Mouse (Mus musculus): ENCODE measurements around the gene Gfra1.

Gene Gfra1

GRCm38 (mm10) chr19:58455496-58456061 lies at the start of gene Gfra1:
Gfra1 (minus strand) TSS chr19:58455909.
- no peaks in the 10 kb centered on the region for H3K27me3 ChIP-seq (ENCODE audit: control insufficient read depth, insufficient read depth, low read length, poor library complexity, severe bottlenecking)
- no peaks in the 10 kb centered on the region for H3K36me3 ChIP-seq (ENCODE audit: control insufficient read depth, insufficient read depth, low read length, poor library complexity, severe bottlenecking)
- DNase-seq (ENCODE audit: low read depth, low spot score) = peak; percentile 50

GRCm38 (mm10) chr19:58500049-58500448 lies 44.3 kb upstream of the Gfra1 start:
- DNase-seq (ENCODE audit: low read depth, low spot score) = no peak
- Histone ChIP-seq H3K27me3 (ENCODE audit: control insufficient read depth, insufficient read depth, low read length, poor library complexity, severe bottlenecking) (no peaks in the 10 kb centered on the region), H3K36me3 (ENCODE audit: control insufficient read depth, insufficient read depth, low read length, poor library complexity, severe bottlenecking) (no peaks in the 10 kb centered on the region)

- no peaks in the 10 kb centered on the region for H3K36me3 ChIP-seq (ENCODE audit: control insufficient read depth, insufficient read depth, low read length, poor library complexity, severe bottlenecking)
- H3K27me3 ChIP-seq (ENCODE audit: control insufficient read depth, insufficient read depth, low read length, poor library complexity, severe bottlenecking) = no peaks in the 10 kb centered on the region
- DNase-seq (ENCODE audit: low read depth, low spot score) = no peak
Observed at GRCm38 (mm10) chr19:58499420-58499966, 43.8 kb upstream of the Gfra1 start.

GRCm38 (mm10) chr19:58497106-58497505 lies 41.4 kb upstream of the Gfra1 start:
- Histone ChIP-seq H3K36me3 (ENCODE audit: control insufficient read depth, insufficient read depth, low read length, poor library complexity, severe bottlenecking) (no peaks in the 10 kb centered on the region), H3K27me3 (ENCODE audit: control insufficient read depth, insufficient read depth, low read length, poor library complexity, severe bottlenecking) (no peaks in the 10 kb centered on the region)
- DNase-seq (ENCODE audit: low read depth, low spot score) = no peak

- DNase-seq (ENCODE audit: low read depth, low spot score) = no peak
- Histone ChIP-seq H3K36me3 (ENCODE audit: control insufficient read depth, insufficient read depth, low read length, poor library complexity, severe bottlenecking) (no peaks in the 10 kb centered on the region), H3K27me3 (ENCODE audit: control insufficient read depth, insufficient read depth, low read length, poor library complexity, severe bottlenecking) (no peaks in the 10 kb centered on the region)
Observed at GRCm38 (mm10) chr19:58486686-58487085, 31.0 kb upstream of the Gfra1 start.

- no peaks in the 10 kb centered on the region for H3K36me3 ChIP-seq (ENCODE audit: control insufficient read depth, insufficient read depth, low read length, poor library complexity, severe bottlenecking)
- no peaks in the 10 kb centered on the region for H3K27me3 ChIP-seq (ENCODE audit: control insufficient read depth, insufficient read depth, low read length, poor library complexity, severe bottlenecking)
- no peak for DNase-seq (ENCODE audit: low read depth, low spot score)
Observed at GRCm38 (mm10) chr19:58482373-58482977, 26.8 kb upstream of the Gfra1 start.

- Histone ChIP-seq H3K27me3 (ENCODE audit: control insufficient read depth, insufficient read depth, low read length, poor library complexity, severe bottlenecking) (no peaks in the 10 kb centered on the region), H3K36me3 (ENCODE audit: control insufficient read depth, insufficient read depth, low read length, poor library complexity, severe bottlenecking) (no peaks in the 10 kb centered on the region)
- DNase-seq (ENCODE audit: low read depth, low spot score) = no peak
Observed at GRCm38 (mm10) chr19:58474251-58474650, 18.5 kb upstream of the Gfra1 start.

GRCm38 (mm10) chr19:58469421-58469820 lies 13.7 kb upstream of the Gfra1 start:
- H3K27me3 ChIP-seq (ENCODE audit: control insufficient read depth, insufficient read depth, low read length, poor library complexity, severe bottlenecking) = no peaks in the 10 kb centered on the region
- H3K36me3 ChIP-seq (ENCODE audit: control insufficient read depth, insufficient read depth, low read length, poor library complexity, severe bottlenecking) = no peaks in the 10 kb centered on the region

GRCm38 (mm10) chr19:58468331-58468730 lies 12.6 kb upstream of the Gfra1 start:
- H3K36me3 ChIP-seq (ENCODE audit: control insufficient read depth, insufficient read depth, low read length, poor library complexity, severe bottlenecking) = no peaks in the 10 kb centered on the region
- no peaks in the 10 kb centered on the region for H3K27me3 ChIP-seq (ENCODE audit: control insufficient read depth, insufficient read depth, low read length, poor library complexity, severe bottlenecking)
- no peak for DNase-seq (ENCODE audit: low read depth, low spot score)

More at GRCm38 (mm10) chr19:58469421-58469820, 13.7 kb upstream of the Gfra1 start:
- DNase-seq (ENCODE audit: low read depth, low spot score) = peak; percentile 87

- H3K27me3 ChIP-seq (ENCODE audit: control insufficient read depth, insufficient read depth, low read length, poor library complexity, severe bottlenecking) = no peaks in the 10 kb centered on the region
- no peak for DNase-seq (ENCODE audit: low read depth, low spot score)
- H3K36me3 ChIP-seq (ENCODE audit: control insufficient read depth, insufficient read depth, low read length, poor library complexity, severe bottlenecking) = no peaks in the 10 kb centered on the region
Observed at GRCm38 (mm10) chr19:58463755-58464154, 8.0 kb upstream of the Gfra1 start.

GRCm38 (mm10) chr19:58460361-58461022 lies 4.8 kb upstream of the Gfra1 start:
- DNase-seq (ENCODE audit: low read depth, low spot score) = no peak
- Histone ChIP-seq H3K27me3 (ENCODE audit: control insufficient read depth, insufficient read depth, low read length, poor library complexity, severe bottlenecking) (no peaks in the 10 kb centered on the region), H3K36me3 (ENCODE audit: control insufficient read depth, insufficient read depth, low read length, poor library complexity, severe bottlenecking) (no peaks in the 10 kb centered on the region)

- no peak for DNase-seq (ENCODE audit: low read depth, low spot score)
- no peaks in the 10 kb centered on the region for H3K36me3 ChIP-seq (ENCODE audit: control insufficient read depth, insufficient read depth, low read length, poor library complexity, severe bottlenecking)
- H3K27me3 ChIP-seq (ENCODE audit: control insufficient read depth, insufficient read depth, low read length, poor library complexity, severe bottlenecking) = no peaks in the 10 kb centered on the region
Observed at GRCm38 (mm10) chr19:58456491-58457061, 867 bp upstream of the Gfra1 start.

- Histone ChIP-seq H3K36me3 (ENCODE audit: control insufficient read depth, insufficient read depth, low read length, poor library complexity, severe bottlenecking) (no peaks in the 10 kb centered on the region), H3K27me3 (ENCODE audit: control insufficient read depth, insufficient read depth, low read length, poor library complexity, severe bottlenecking) (no peaks in the 10 kb centered on the region)
- DNase-seq (ENCODE audit: low read depth, low spot score) = peak; percentile 39
Observed at GRCm38 (mm10) chr19:58455061-58455495, 631 bp downstream of the Gfra1 start.

- peak; percentile 58 for DNase-seq (ENCODE audit: low read depth, low spot score)
- H3K27me3 ChIP-seq (ENCODE audit: control insufficient read depth, insufficient read depth, low read length, poor library complexity, severe bottlenecking) = no peaks in the 10 kb centered on the region
- no peaks in the 10 kb centered on the region for H3K36me3 ChIP-seq (ENCODE audit: control insufficient read depth, insufficient read depth, low read length, poor library complexity, severe bottlenecking)
Observed at GRCm38 (mm10) chr19:58454261-58455060, 1.2 kb downstream of the Gfra1 start.
